Mouse (Mus musculus) forebrain, embryonic 12.5 days (tissue): Measurements from ENCODE around the gene 1110032A03Rik. TPM values are rescaled to one million over a fixed set of nuclear protein-coding genes. Genes with fewer than 3 reads are reported as not detected.

Experiments
- ATAC-seq: fragments of 200-750 bp; cut with Nextera tagmentation; 2 replicates; pipeline ENCODE4 v1.8.0; 2017; ENCODE audit warnings: moderate TSS enrichment; ENCODE audit not compliant: low FRiP score
- H3K27ac ChIP-seq: fragments of 300-500 bp; sonication (generic); 2 replicates; pipeline ENCODE4 v1.5.1; 2016; ENCODE audit warnings: mild to moderate bottlenecking
- H3K27me3 ChIP-seq: fragments of 300-500 bp; sonication (generic); 2 replicates; pipeline ENCODE4 v1.6.1; 2016; ENCODE audit warnings: mild to moderate bottlenecking
- H3K36me3 ChIP-seq: fragments of 300-500 bp; sonication (generic); replicated peaks from 2 replicates; pipeline ENCODE4 v1.6.1; 2016; ENCODE audit warnings: mild to moderate bottlenecking
- H3K4me1 ChIP-seq: fragments of 300-500 bp; sonication (generic); 2 replicates; pipeline ENCODE4 v1.6.1; 2016
- H3K4me2 ChIP-seq: fragments of 300-500 bp; sonication (generic); 2 replicates; pipeline ENCODE4 v1.6.1; 2016; ENCODE audit warnings: mild to moderate bottlenecking, moderate library complexity
- H3K4me3 ChIP-seq: fragments of 300-500 bp; sonication (generic); replicated peaks from 2 replicates; pipeline ENCODE4 v1.5.1; 2016; ENCODE audit warnings: mild to moderate bottlenecking
- H3K9ac ChIP-seq: fragments of 300-500 bp; sonication (generic); 2 replicates; pipeline ENCODE4 v1.6.1; 2016; ENCODE audit warnings: mild to moderate bottlenecking
- H3K9me3 ChIP-seq: fragments of 300-500 bp; sonication (generic); 2 replicates; pipeline ENCODE4 v1.6.1; 2016
- WGBS: fragments of 180-500 bp; shearing (Covaris S2); methylation state at CpG from one replicate; pipeline ENCODE4 v1.1.7; 2016; 5-methylcytosine and 5-hydroxymethylcytosine counted together
- polyA plus RNA-seq: library from polyadenylated mRNA; unstranded; fragments of >200 nt; fragmentation: Nextera tagmentation; extraction: Ambion mirVana; gene quantifications from 2 replicates; pipeline ENCODE4 v1.2.1, GENCODE M21; 2016

1110032A03Rik gene
- polyA plus RNA-seq, 1 experiment from 2014 or later, result 38.0 TPM

- peaks cover 13% of the 10 kb centered on the region for H3K4me1 ChIP-seq
- peak overlapping the region; percentile 61 for H3K4me3 ChIP-seq
- H3K27me3 ChIP-seq, result no peaks in the 10 kb centered on the region
- H3K9me3 ChIP-seq, result no peaks in the 10 kb centered on the region
- WGBS, result 5% methylated on average over 17 of the region's 17 CpGs
- no peaks in the 10 kb centered on the region for H3K36me3 ChIP-seq
- peak; percentile 34 for ATAC-seq
- H3K27ac ChIP-seq, result peak overlapping the region; percentile 89
- H3K9ac ChIP-seq, result peak overlapping the region; percentile 71
- H3K4me2 ChIP-seq, result peak overlapping the region; percentile 69
Measured at GRCm38 (mm10) chr9:50767531-50768106, 7.7 kb downstream of the 1110032A03Rik start.

DNA sequence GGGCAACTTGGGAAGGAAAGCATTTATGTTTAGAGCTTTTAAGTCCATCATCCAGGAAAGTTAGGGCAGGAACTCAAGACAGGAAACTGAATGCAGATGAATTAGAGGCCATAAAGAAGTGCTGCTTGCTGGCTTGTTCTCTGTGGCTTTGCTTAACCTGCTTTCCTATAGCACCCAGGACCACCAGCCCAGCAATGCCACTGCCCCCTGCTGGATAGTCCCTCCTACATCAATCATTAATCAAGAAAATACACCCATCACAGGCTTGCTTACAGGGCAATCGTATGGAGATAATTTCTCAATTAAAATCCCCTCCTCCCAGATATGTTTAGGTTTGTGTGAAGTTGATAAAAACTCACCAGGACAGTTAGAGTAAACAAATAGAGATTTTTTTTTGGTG, 12.0 kb downstream of the 1110032A03Rik start:
- WGBS, result 84% methylated on average over 1 of the region's 1 CpGs
- H3K9ac ChIP-seq, result no peak overlapping the region

DNA sequence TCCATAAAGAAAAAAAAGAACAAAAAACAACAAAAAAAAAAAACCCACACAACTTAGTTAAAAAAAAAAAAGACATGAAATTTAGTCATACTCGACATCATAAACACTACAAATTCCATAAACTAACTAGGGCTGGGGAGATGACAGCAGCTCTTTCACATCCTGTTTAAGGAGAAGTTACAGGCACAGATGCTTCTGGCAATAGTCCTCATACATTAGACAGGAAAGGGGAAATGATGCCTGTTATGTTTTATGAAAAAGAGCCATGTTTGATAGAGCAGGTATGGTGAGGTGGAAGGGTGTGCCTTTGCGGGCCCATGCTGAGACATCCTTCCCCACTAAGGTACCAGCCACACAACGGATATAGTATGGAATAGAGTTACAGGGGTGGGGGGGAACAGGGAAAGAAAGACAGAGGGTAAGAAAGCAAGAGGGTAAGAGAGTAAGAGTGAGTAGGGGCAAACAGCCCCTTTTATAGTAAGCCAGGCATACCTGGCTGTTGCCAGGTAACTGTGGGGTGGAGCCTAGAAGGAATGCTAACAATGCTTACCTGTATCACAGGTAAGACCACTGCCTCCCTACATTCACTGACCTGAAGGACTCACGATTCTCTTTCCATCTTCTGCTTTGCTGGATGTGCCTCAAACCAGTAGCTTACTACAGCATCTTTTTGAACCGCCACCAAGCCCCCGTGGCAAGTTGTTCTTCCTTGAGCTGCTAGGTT, 13.6 kb downstream of the 1110032A03Rik start:
- Histone ChIP-seq H3K4me2 (no peak overlapping the region), H3K4me3 (no peak overlapping the region), H3K27me3 (0 out of 2 replicates have a peak, but pooled peaks cover 5% of the 10 kb centered on the region), H3K9ac (no peak overlapping the region), H3K4me1 (no peaks in the 10 kb centered on the region), H3K9me3 (no peaks in the 10 kb centered on the region), H3K27ac (no peak overlapping the region), H3K36me3 (no peaks in the 10 kb centered on the region)
- no peak for ATAC-seq
- WGBS, result 72% methylated on average over 6 of the region's 6 CpGs

More for the DNA sequence above, 12.0 kb downstream of the 1110032A03Rik start:
- H3K4me2 ChIP-seq, result no peak overlapping the region
- H3K4me1 ChIP-seq, result peaks cover 5% of the 10 kb centered on the region; the same call in 1 of the 2 replicates
- H3K27me3 ChIP-seq, result 0 out of 2 replicates have a peak, but pooled peaks cover 5% of the 10 kb centered on the region
- ATAC-seq, result no peak
- H3K9me3 ChIP-seq, result no peaks in the 10 kb centered on the region
- no peak overlapping the region for H3K4me3 ChIP-seq
- no peaks in the 10 kb centered on the region for H3K36me3 ChIP-seq
- no peak overlapping the region for H3K27ac ChIP-seq

GRCm38 (mm10) chr9:50756711-50757110, 18.6 kb downstream of the 1110032A03Rik start:
- no peaks in the 10 kb centered on the region for H3K36me3 ChIP-seq
- ATAC-seq, result no peak
- 44% methylated on average over 5 of the region's 5 CpGs for WGBS
- H3K4me2 ChIP-seq, result no peak overlapping the region
- no peaks in the 10 kb centered on the region for H3K4me1 ChIP-seq
- H3K9ac ChIP-seq, result no peak overlapping the region
- H3K4me3 ChIP-seq, result no peak overlapping the region
- H3K9me3 ChIP-seq, result no peaks in the 10 kb centered on the region
- H3K27me3 ChIP-seq, result 0 out of 2 replicates have a peak, but pooled peaks cover 8% of the 10 kb centered on the region
- no peak overlapping the region for H3K27ac ChIP-seq

- 78% methylated on average over 7 of the region's 7 CpGs for WGBS
- peaks cover 8% of the 10 kb centered on the region; the same call in 1 of the 2 replicates for H3K27me3 ChIP-seq
- no peak overlapping the region for H3K27ac ChIP-seq
- H3K36me3 ChIP-seq, result no peaks in the 10 kb centered on the region
- H3K4me3 ChIP-seq, result no peak overlapping the region
- H3K4me2 ChIP-seq, result no peak overlapping the region
- H3K4me1 ChIP-seq, result no peaks in the 10 kb centered on the region
- no peak for ATAC-seq
- no peaks in the 10 kb centered on the region for H3K9me3 ChIP-seq
- no peak overlapping the region for H3K9ac ChIP-seq
Measured at GRCm38 (mm10) chr9:50753947-50754346, 21.4 kb downstream of the 1110032A03Rik start.

- Histone ChIP-seq H3K9ac (no peak overlapping the region), H3K36me3 (no peaks in the 10 kb centered on the region), H3K9me3 (no peaks in the 10 kb centered on the region), H3K27me3 (peaks cover 8% of the 10 kb centered on the region; the same call in 1 of the 2 replicates), H3K4me1 (no peaks in the 10 kb centered on the region), H3K4me3 (no peak overlapping the region), H3K4me2 (no peak overlapping the region), H3K27ac (no peak overlapping the region)
- no peak for ATAC-seq
- 77% methylated on average over 17 of the region's 17 CpGs for WGBS
Measured at GRCm38 (mm10) chr9:50752784-50753615, 22.3 kb downstream of the 1110032A03Rik start.

DNA sequence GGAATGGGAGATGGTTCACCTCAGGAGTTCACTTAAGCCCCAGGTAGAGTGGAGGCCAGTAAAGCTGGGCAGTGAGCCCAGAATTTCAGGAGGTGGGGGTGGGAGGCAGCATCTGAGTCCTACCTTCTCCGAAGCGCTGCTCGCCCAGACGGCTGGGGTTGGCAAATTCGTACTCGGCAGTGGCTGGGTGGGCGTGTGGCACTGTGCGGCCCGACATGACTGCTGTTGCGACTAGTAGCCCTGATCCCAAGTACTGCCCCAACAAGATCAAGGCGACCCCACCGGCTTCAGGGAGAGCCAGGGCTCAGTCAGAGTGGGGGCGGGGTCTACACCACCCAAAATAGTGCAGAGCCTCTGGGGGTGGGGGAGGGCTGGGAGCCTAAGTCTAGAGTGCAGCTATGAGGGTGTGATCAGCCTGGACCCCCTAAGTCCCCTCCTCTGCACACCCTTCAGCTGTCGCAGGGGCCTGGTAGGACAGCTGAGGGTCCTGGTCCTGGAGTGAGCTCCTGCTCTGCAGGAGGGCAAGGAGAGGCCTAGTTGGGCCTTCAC, 23.2 kb downstream of the 1110032A03Rik start, which contains the start of gene Hspb2:
Hspb2 (minus strand) TSS at position 301 of the 549 bp plus-strand sequence.
- no peak within 1 kb of the TSS for H3K27ac ChIP-seq
- H3K9me3 ChIP-seq, result no peaks in the 10 kb centered on the region
- no peak within 1 kb of the TSS for H3K4me3 ChIP-seq
- WGBS, result 69% methylated on average over 14 of the region's 14 CpGs
- H3K27me3 ChIP-seq, result peaks cover 12% of the 10 kb centered on the region
- no peaks in the 10 kb centered on the region for H3K36me3 ChIP-seq
- no peak within 1 kb of the TSS for H3K4me2 ChIP-seq
- H3K4me1 ChIP-seq, result no peaks in the 10 kb centered on the region
- no peak within 1 kb of the TSS for H3K9ac ChIP-seq
- no peak for ATAC-seq

- no peaks in the 10 kb centered on the region for H3K36me3 ChIP-seq
- no peak within 1 kb of the TSS for H3K27ac ChIP-seq
- peaks cover 20% of the 10 kb centered on the region for H3K27me3 ChIP-seq
- H3K4me1 ChIP-seq, result peaks cover 2% of the 10 kb centered on the region
- no peak within 1 kb of the TSS for H3K4me2 ChIP-seq
- ATAC-seq, result no peak
- no peak within 1 kb of the TSS for H3K9ac ChIP-seq
- 74% methylated on average over 22 of the region's 22 CpGs for WGBS
- H3K9me3 ChIP-seq, result no peaks in the 10 kb centered on the region
- H3K4me3 ChIP-seq, result no peak within 1 kb of the TSS
Measured at GRCm38 (mm10) chr9:50751323-50751722, 24.0 kb downstream of the 1110032A03Rik start, which contains the start of gene Cryab. Cryab (plus strand) TSS chr9:50751325.

DNA sequence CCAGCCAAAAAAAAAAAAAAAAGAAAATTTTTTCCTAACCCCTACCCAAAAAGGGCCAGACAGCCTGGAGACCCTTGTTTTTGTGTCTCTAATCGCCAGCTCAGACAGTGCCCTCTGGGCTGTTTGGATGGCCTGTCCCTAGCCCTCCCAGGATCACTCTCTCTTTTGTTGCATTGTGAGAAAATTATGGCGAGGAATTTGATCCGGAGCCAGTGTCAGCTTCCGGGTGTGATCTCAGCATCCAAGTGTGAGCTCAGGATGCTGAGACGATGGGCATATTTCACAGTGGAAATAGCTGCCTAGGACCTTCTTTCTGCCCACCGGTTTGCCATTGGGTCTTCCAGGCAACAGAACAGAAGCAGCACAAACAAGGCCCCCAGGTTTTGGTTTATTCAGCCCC, 24.6 kb downstream of the 1110032A03Rik start:
- Histone ChIP-seq H3K27ac (no peak overlapping the region), H3K36me3 (no peaks in the 10 kb centered on the region), H3K27me3 (peaks cover 26% of the 10 kb centered on the region), H3K9me3 (no peaks in the 10 kb centered on the region), H3K4me1 (peaks cover 7% of the 10 kb centered on the region), H3K4me2 (no peak overlapping the region), H3K9ac (no peak overlapping the region), H3K4me3 (no peak overlapping the region)
- ATAC-seq, result no peak
- WGBS, result 80% methylated on average over 6 of the region's 6 CpGs

GRCm38 (mm10) chr9:50746214-50746677, 29.1 kb downstream of the 1110032A03Rik start, which contains the start of gene 2310030G06Rik:
2310030G06Rik (minus strand) TSS chr9:50746536.
- no peaks in the 10 kb centered on the region for H3K9me3 ChIP-seq
- no peak; the same call in 1 of the 2 replicates for ATAC-seq
- H3K27ac ChIP-seq, result no peak within 1 kb of the TSS
- peaks cover 7% of the 10 kb centered on the region for H3K4me1 ChIP-seq
- peak within 1 kb of the TSS; percentile 57 for H3K4me2 ChIP-seq
- no peaks in the 10 kb centered on the region for H3K36me3 ChIP-seq
- H3K9ac ChIP-seq, result peak within 1 kb of the TSS; percentile 38; the same call in 1 of the 2 replicates
- 2% methylated on average over 19 of the region's 19 CpGs for WGBS
- H3K27me3 ChIP-seq, result peaks cover 23% of the 10 kb centered on the region
- peak within 1 kb of the TSS; percentile 38 for H3K4me3 ChIP-seq

- no peaks in the 10 kb centered on the region for H3K9me3 ChIP-seq
- H3K9ac ChIP-seq, result 0 out of 2 replicates have a peak overlapping the region, but pooled peaks have one; percentile 38
- peaks cover 21% of the 10 kb centered on the region for H3K27me3 ChIP-seq
- peak overlapping the region; percentile 38 for H3K4me3 ChIP-seq
- no peak overlapping the region for H3K27ac ChIP-seq
- peak overlapping the region; percentile 57 for H3K4me2 ChIP-seq
- peaks cover 7% of the 10 kb centered on the region for H3K4me1 ChIP-seq
- 14% methylated on average over 7 of the region's 7 CpGs for WGBS
- H3K36me3 ChIP-seq, result no peaks in the 10 kb centered on the region
- no peak for ATAC-seq
Measured at GRCm38 (mm10) chr9:50745806-50746205, 29.5 kb downstream of the 1110032A03Rik start.
